Mouse (Mus musculus) C2C12 (cell line): ENCODE results near the gene Slc48a1.

Experiments used
- CEBPB ChIP-seq: IDR thresholded peaks from one replicate; pipeline ENCODE4 v1.6.1; 2011; ENCODE audit warnings: low read depth, mild to moderate bottlenecking, control low read depth, moderate library complexity
- CTCF ChIP-seq: IDR thresholded peaks from one replicate; pipeline ENCODE4 v1.5.1; 2011; ENCODE audit not compliant: control insufficient read depth, insufficient read depth, insufficient read length
- MAX ChIP-seq: IDR thresholded peaks from one replicate; pipeline ENCODE4 v1.6.1; 2011; ENCODE audit warnings: mild to moderate bottlenecking, control low read depth
- MYOD1 ChIP-seq: IDR thresholded peaks from one replicate; pipeline ENCODE4 v1.6.1; 2011; ENCODE audit warnings: low read depth; ENCODE audit not compliant: control insufficient read depth, insufficient read length
- MYOG ChIP-seq: IDR thresholded peaks from one replicate; pipeline ENCODE4 v1.6.1; 2011; ENCODE audit not compliant: control insufficient read depth, insufficient read length; ENCODE audit errors: extremely low read depth

- TF ChIP-seq CTCF (no peak), MYOD1 (no peak), MYOG (no peak), MAX (no peak), CEBPB (no peak)
Observed at GRCm38 (mm10) chr15:97731988-97732387, 46.3 kb upstream of the Slc48a1 start.
